Mouse (Mus musculus): ENCODE measurements at regions not wholly inside any gene's neighbourhood (a gene's known extent, or its start where the extent isn't known, plus 50 kb on each side); places are given as distances from the start of the nearest gene placed in this dataset.

GRCm38 (mm10) chr1:39089875-39090274 is 103.7 kb upstream of the Npas2 start:
- peak; percentile 35 for DNase-seq (ENCODE audit: extremely low read depth)
- Histone ChIP-seq H3K4me1 (ENCODE audit: control insufficient read depth in 1 of 2, insufficient read depth in 2 of 2) (peaks cover 3 to 7% of the 10 kb centered on the region in 2 experiments; a peak in 3 of 4 replicates), H3K9me3 (replicated peaks; ENCODE audit: low read length) (peaks cover 4% of the 10 kb centered on the region), H3K4me2 (ENCODE audit: insufficient read depth, low read depth, poor library complexity, severe bottlenecking) (peak overlapping the region; percentile 4; the same call in 1 of the 2 replicates), H3K79me2 (replicated peaks; ENCODE audit: control insufficient read depth, extremely low read depth, insufficient read depth, poor library complexity, severe bottlenecking) (no peaks in the 10 kb centered on the region), H3K27me3 (replicated peaks) (no peaks in the 10 kb centered on the region), H3K4me3 (replicated peaks in 1 of 3; ENCODE audit: low read depth in 2 of 3, low read length in 2 of 3, poor library complexity in 1 of 3) (no peak overlapping the region), H3K27ac (ENCODE audit: insufficient read depth, low read depth) (no peak overlapping the region), H3K36me3 (replicated peaks in 1 of 2; ENCODE audit: control insufficient read depth in 1 of 2, insufficient read depth in 1 of 2, low read length in 1 of 2) (no peaks in the 10 kb centered on the region), H3K9ac (ENCODE audit: insufficient read depth, low read depth) (no peak overlapping the region)
- dilution Hi-C loops (cut with MboI; ENCODE audit: extremely low pct_ligation_motif_present, extremely low pct_unique_long_range_greater_than_20kb, low sequenced_read_pairs) (no loop called here), in situ Hi-C loops (cut with MboI; ENCODE audit: low pct_ligation_motif_present, low pct_unique_long_range_greater_than_20kb, low sequenced_read_pairs) (loop anchor here (10.0 kb wide), 1 partner anchor 45 kb away; no protein-coding TSS in a partner anchor)
- TF ChIP-seq BHLHE40 (IDR thresholded peaks at IDR 0.05; ENCODE audit: low read depth, low read length) (no peak), E2F4 (IDR thresholded peaks at IDR 0.05; ENCODE audit: insufficient replicate concordance, low read depth, low read length) (no peak), GABPA (IDR thresholded peaks at IDR 0.05; ENCODE audit: insufficient replicate concordance, low read depth, low read length) (no peak), MXI1 (IDR thresholded peaks at IDR 0.05; ENCODE audit: low read depth, low read length) (no peak), CHD1 (IDR thresholded peaks at IDR 0.05; ENCODE audit: low read depth, low read length) (no peak), JUN (IDR thresholded peaks at IDR 0.05; ENCODE audit: insufficient read depth, low read depth, low read length) (no peak)

GRCm38 (mm10) chr1:39091121-39091520 is 102.4 kb upstream of the Npas2 start:
- Histone ChIP-seq H3K9me3 (replicated peaks; ENCODE audit: low read length) (no peaks in the 10 kb centered on the region), H3K4me3 (replicated peaks in 1 of 3; ENCODE audit: low read depth in 2 of 3, low read length in 2 of 3, poor library complexity in 1 of 3) (no peak overlapping the region), H3K4me2 (ENCODE audit: insufficient read depth, low read depth, poor library complexity, severe bottlenecking) (no peak overlapping the region), H3K36me3 (replicated peaks in 1 of 2; ENCODE audit: control insufficient read depth in 1 of 2, insufficient read depth in 1 of 2, low read length in 1 of 2) (no peaks in the 10 kb centered on the region), H3K9ac (ENCODE audit: insufficient read depth, low read depth) (no peak overlapping the region), H3K4me1 (ENCODE audit: control insufficient read depth in 1 of 2, insufficient read depth in 2 of 2) (peaks cover 3 to 7% of the 10 kb centered on the region in 2 experiments; a peak in 3 of 4 replicates), H3K27ac (ENCODE audit: insufficient read depth, low read depth) (no peak overlapping the region), H3K27me3 (replicated peaks) (no peaks in the 10 kb centered on the region), H3K79me2 (replicated peaks; ENCODE audit: control insufficient read depth, extremely low read depth, insufficient read depth, poor library complexity, severe bottlenecking) (no peaks in the 10 kb centered on the region)
- in situ Hi-C loops (cut with MboI; ENCODE audit: low pct_ligation_motif_present, low pct_unique_long_range_greater_than_20kb, low sequenced_read_pairs) (loop anchor here (10.0 kb wide), 1 partner anchor 46 kb away; no protein-coding TSS in a partner anchor), dilution Hi-C loops (cut with MboI; ENCODE audit: extremely low pct_ligation_motif_present, extremely low pct_unique_long_range_greater_than_20kb, low sequenced_read_pairs) (no loop called here)
- DNase-seq (ENCODE audit: extremely low read depth) = no peak
- TF ChIP-seq JUND (conservative IDR thresholded peaks at IDR 0.05; ENCODE audit: low read depth, low read length) (no peak), NELFE (IDR thresholded peaks at IDR 0.05; ENCODE audit: low read depth, low read length) (no peak), NRF1 (IDR thresholded peaks at IDR 0.05; ENCODE audit: low read depth, low read length) (no peak), SIN3A (IDR thresholded peaks at IDR 0.05; ENCODE audit: low read length) (no peak), RCOR1 (conservative IDR thresholded peaks at IDR 0.05; ENCODE audit: low read depth, low read length) (no peak), GABPA (IDR thresholded peaks at IDR 0.05; ENCODE audit: insufficient replicate concordance, low read depth, low read length) (no peak), KAT2A (IDR thresholded peaks at IDR 0.05; ENCODE audit: insufficient replicate concordance, low read length) (no peak), PAX5 (IDR thresholded peaks at IDR 0.05; ENCODE audit: low read length) (no peak), MXI1 (IDR thresholded peaks at IDR 0.05; ENCODE audit: low read depth, low read length) (no peak), CHD1 (IDR thresholded peaks at IDR 0.05; ENCODE audit: low read depth, low read length) (no peak), BHLHE40 (IDR thresholded peaks at IDR 0.05; ENCODE audit: low read depth, low read length) (no peak), TBP (conservative IDR thresholded peaks at IDR 0.05; ENCODE audit: low read depth, low read length) (no peak), CHD2 (IDR thresholded peaks at IDR 0.05; ENCODE audit: low read length) (no peak), MAZ (IDR thresholded peaks at IDR 0.05; ENCODE audit: low read depth, low read length) (no peak), POLR2A (IDR thresholded peaks at IDR 0.05; ENCODE audit: low read depth, low read length) (no peak), ZKSCAN1 (IDR thresholded peaks at IDR 0.05; ENCODE audit: borderline replicate concordance, low read depth, low read length) (no peak), TCF12 (IDR thresholded peaks at IDR 0.05; ENCODE audit: low read depth, low read length) (no peak)
